ENCODE assay signal across 15 mouse cellular contexts in genomic region chr2:145566904-145567303, GRCm38 (mm10).
"Had no signal": no experiment of that assay in that cellular context is flagged by ENCODE, and none has a peak within 500 bp of the region (broad histone marks: within the 10 kb centered on the region; RNA-seq: fewer than 3 reads in every experiment).

No protein-coding gene starts in this region.

- ATAC-seq: liver, postnatal 0 days; lung, postnatal 0 days; midbrain, embryonic 16.5 days had no signal

- DNase-seq: liver, postnatal 0 days; lung, adult 2 months; lung, postnatal 14 days; lung, postnatal 4 days; midbrain, embryonic 14.5 days; retina, postnatal 1 day; right cerebral cortex, adult 18-20 months; right cerebral cortex, postnatal 25 days; right cerebral cortex, postnatal 4 days; spleen, adult 18-20 months; thymus, adult 18-20 months; thymus, postnatal 14 days; thymus, postnatal 4 days had no signal
